Mouse (Mus musculus): ENCODE results near the gene Cldn10.

GRCm38 (mm10) chr14:118783326-118783935 lies 4.3 kb upstream of the Cldn10 start:
- TF ChIP-seq EP300 (IDR thresholded peaks at IDR 0.05) (no peak), CTCF (IDR thresholded peaks at IDR 0.05) (no peak)

Data from lung, postnatal 0 days (tissue).